In the genomic region with DNA sequence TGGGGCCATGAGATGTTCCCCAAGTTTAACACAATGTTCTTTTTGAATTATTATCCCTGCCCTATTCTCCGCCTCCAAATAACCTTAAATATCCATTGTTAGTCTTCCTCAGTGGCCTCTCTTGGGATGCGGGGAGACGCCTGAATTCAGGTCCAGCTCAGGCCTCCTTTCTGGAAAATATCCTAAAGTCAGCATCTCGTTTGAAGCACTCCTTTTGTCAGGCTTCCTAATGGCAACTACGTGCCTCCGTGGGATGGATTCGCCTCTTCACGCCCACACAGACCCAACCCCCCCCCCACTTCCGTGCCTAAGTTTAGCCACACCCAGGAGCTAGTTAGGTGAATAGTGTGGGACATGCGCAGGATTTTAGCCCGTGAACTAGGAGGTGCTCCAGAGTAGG, we compare ENCODE assay signal across 14 mouse cellular contexts.
"Had no signal": no experiment of that assay in that cellular context is flagged by ENCODE, and none has a peak within 500 bp of the region (broad histone marks: within the 10 kb centered on the region; RNA-seq: fewer than 3 reads in every experiment).

TSS of gene Rhox10 (plus strand) at position 301 of the 400 bp plus-strand sequence.

- DNase-seq: cerebellum, adult 9-11 months; cerebellum, postnatal 10 days; cerebellum, postnatal 14 days; cerebellum, postnatal 25 days; cerebellum, postnatal 36 days; embryo, embryonic 11 days; forebrain, postnatal 0 days; gastrocnemius, adult 2 months; gastrocnemius, postnatal 10 days; gastrocnemius, postnatal 14 days; gastrocnemius, postnatal 25 days; gastrocnemius, postnatal 36 days; heart, adult 18-20 months; heart, adult 2 months had no signal
